Mouse (Mus musculus) layer of hippocampus, adult 18-20 months (tissue): ENCODE results near the gene Rnps1. TPM values are rescaled to one million over a fixed set of nuclear protein-coding genes. Genes with fewer than 3 reads are reported as not detected.

Experiments
- DNase-seq, 2 experiments: peaks; one replicate each; pipeline ENCODE4 v3.0.0; 2022; ENCODE audit warnings: low spot score in 2 of 2
- total RNA-seq, 2 experiments: library from RNA; stranded (reverse); gene quantifications; 2 replicates each; pipeline ENCODE4 v1.2.3; 2021

Rnps1 gene
- total RNA-seq, 2 experiments from 2014 or later, result 123 to 124 TPM

- DNase-seq, result no peak
Measured at GRCm38 (mm10) chr17:24468636-24469246, 54.4 kb downstream of the Rnps1 start.

GRCm38 (mm10) chr17:24469336-24469909 is 55.1 kb downstream of the Rnps1 start:
- DNase-seq, result no peak

- peak; percentile 99 for DNase-seq
Measured at GRCm38 (mm10) chr17:24469910-24470602, 55.7 kb downstream of the Rnps1 start, which contains the start of the genes E4f1 and Pgp. Gene E4f1 (minus strand): TSS chr17:24470313. Gene Pgp (plus strand): TSS chr17:24470392.

- no peak for DNase-seq
Measured at GRCm38 (mm10) chr17:24470701-24471527, 56.5 kb downstream of the Rnps1 start.

GRCm38 (mm10) chr17:24472512-24472911 is 58.1 kb downstream of the Rnps1 start:
- no peak for DNase-seq

GRCm38 (mm10) chr17:24473612-24474275 is 59.4 kb downstream of the Rnps1 start, which contains the start of gene Bricd5:
Gene Bricd5 (plus strand): TSS chr17:24473884.
- DNase-seq, result no peak

- peak in 1 of 2 experiments; percentile 61 for DNase-seq
Measured at GRCm38 (mm10) chr17:24474557-24474956, 60.2 kb downstream of the Rnps1 start.

Other genes with a start within 250 kb of the Rnps1 start
- 1,000 to 10,000 TPM; 1,141 to 1,201 TPM for gene Atp6v0c, start 244.9 kb upstream of the Rnps1 start, total RNA-seq
- 10 to 100 TPM; 54.2 to 57.6 TPM for gene Tbc1d24, start 209.0 kb upstream of the Rnps1 start, total RNA-seq
- 1 to 10 TPM; 7.5 to 9.9 TPM for gene Ntn3, start 205.0 kb upstream of the Rnps1 start, total RNA-seq
- 1 to 10 TPM; 7.3 to 8.5 TPM for gene Tedc2, start 193.7 kb upstream of the Rnps1 start, total RNA-seq
- gene Ccnf, start 163.1 kb upstream of the Rnps1 start, total RNA-seq, result 1 to 10 TPM; 4.8 to 5.0 TPM
- gene Abca17, start 63.5 kb upstream of the Rnps1 start, total RNA-seq, result under 1 TPM; 0.51 to 0.92 TPM
- gene Abca3, start 62.6 kb upstream of the Rnps1 start, total RNA-seq, result 10 to 100 TPM; 59.2 to 61.4 TPM
- gene Eci1, start 12.1 kb downstream of the Rnps1 start, total RNA-seq, result 10 to 100 TPM; 27.3 to 34.2 TPM
- 10 to 100 TPM in 1 of 2 experiments, 1 to 10 TPM in 1; 9.6 to 11.4 TPM for gene Dnase1l2, start 28.5 kb downstream of the Rnps1 start, total RNA-seq
- 10 to 100 TPM; 32.3 to 37.9 TPM for gene E4f1, start 55.7 kb downstream of the Rnps1 start, total RNA-seq
- 10 to 100 TPM; 61.6 to 64.6 TPM for gene Pgp, start 55.8 kb downstream of the Rnps1 start, total RNA-seq
- gene Bricd5, start 59.3 kb downstream of the Rnps1 start, total RNA-seq, result 1 to 10 TPM; 2.0 to 2.8 TPM
- 10 to 100 TPM; 42.5 to 42.9 TPM for gene Mlst8, start 64.5 kb downstream of the Rnps1 start, total RNA-seq
- 100 to 1,000 TPM; 153 to 157 TPM for gene Caskin1, start 74.0 kb downstream of the Rnps1 start, total RNA-seq
- 10 to 100 TPM; 79.3 to 84.6 TPM for gene Traf7, start 113.4 kb downstream of the Rnps1 start, total RNA-seq
- gene Rab26, start 119.6 kb downstream of the Rnps1 start, total RNA-seq, result 10 to 100 TPM; 69.7 to 75.6 TPM
- 10 to 100 TPM; 78.8 to 80.0 TPM for gene Pkd1, start 135.3 kb downstream of the Rnps1 start, total RNA-seq
- 100 to 1,000 TPM; 182 to 189 TPM for gene Tsc2, start 218.1 kb downstream of the Rnps1 start, total RNA-seq
- 1 to 10 TPM; 4.9 to 6.1 TPM for gene Nthl1, start 218.1 kb downstream of the Rnps1 start, total RNA-seq
- 10 to 100 TPM; 39.7 to 41.0 TPM for gene Slc9a3r2, start 235.8 kb downstream of the Rnps1 start, total RNA-seq
- 1 to 10 TPM; 1.3 to 2.0 TPM for gene Npw, start 243.9 kb downstream of the Rnps1 start, total RNA-seq